Comparison of ENCODE assay signal across 23 mouse cellular contexts in the genomic region with DNA sequence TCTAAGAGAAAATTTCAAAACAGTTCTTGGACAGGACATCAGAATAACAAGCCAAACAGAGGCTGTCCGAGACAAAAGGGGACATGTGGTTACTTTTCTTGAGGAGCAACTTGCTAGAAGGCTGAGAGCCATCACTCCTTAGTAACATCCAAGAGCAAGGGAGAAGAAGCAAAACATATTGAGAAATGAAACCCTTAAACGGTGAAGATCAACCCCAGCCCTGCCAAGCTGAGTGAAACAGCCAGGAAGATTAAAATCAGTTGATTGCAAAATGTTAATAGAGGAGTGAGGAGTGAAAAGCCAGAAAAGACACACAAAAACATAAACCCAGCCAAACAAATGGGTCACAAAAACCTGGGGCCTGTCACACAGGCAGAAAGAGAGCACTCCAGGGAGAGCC. TPM values are rescaled to one million over a fixed set of nuclear protein-coding genes. Genes with fewer than 3 reads are reported as not detected.
A peak's percentile ranks its signal among the peaks of the same experiment; 100 is the strongest.
DNase-seq lines count a peak whose midpoint lies in the region; ATAC-seq and TF ChIP-seq lines count a peak whose summit lies in the region.
"Had no signal": no experiment of that assay in that cellular context is flagged by ENCODE, and none has a peak within 500 bp of the region (broad histone marks: within the 10 kb centered on the region; RNA-seq: fewer than 3 reads in every experiment).

No protein-coding gene starts in this region.

- TF ChIP-seq CTCF in gastrocnemius, adult 2 months (IDR thresholded peaks at IDR 0.05) = no peak
- TF ChIP-seq CTCF in liver, adult 2 months (IDR thresholded peaks at IDR 0.05; ENCODE audit: low read depth, low read length) = no peak

- no peak overlapping the region for H3K4me3 ChIP-seq in gastrocnemius, adult 2 months
- no peak overlapping the region for H3K4me3 ChIP-seq in liver, adult 2 months (ENCODE audit: insufficient read depth, low read depth, low read length)
- no peak overlapping the region for H3K4me3 ChIP-seq in liver, embryonic 12.5 days
- H3K4me3 ChIP-seq: forebrain, embryonic 12.5 days; hindbrain, embryonic 15.5 days; kidney, embryonic 15.5 days; limb, embryonic 12.5 days; midbrain, embryonic 10.5 days had no signal

- ATAC-seq in liver, embryonic 12.5 days = no peak
- ATAC-seq: CD4-positive, CD25-positive, alpha-beta regulatory T cell, adult 4 months; intestine, postnatal 0 days had no signal

- intact Hi-C loops in gastrocnemius, adult 2 months (cut with DNase I) = no loop called here

- no peaks in the 10 kb centered on the region for H3K36me3 ChIP-seq in liver, adult 2 months (ENCODE audit: control insufficient read depth, insufficient read depth, low read length)
- no peaks in the 10 kb centered on the region for H3K36me3 ChIP-seq in liver, embryonic 12.5 days
- H3K36me3 ChIP-seq: forebrain, embryonic 12.5 days; hindbrain, embryonic 15.5 days; kidney, embryonic 15.5 days; limb, embryonic 12.5 days; midbrain, embryonic 10.5 days had no signal

- WGBS in liver, adult 2 months = 24% methylated on average over 2 of the region's 2 CpGs
- WGBS in liver, embryonic 12.5 days (ENCODE audit: insufficient replicate concordance) = 46% methylated on average over 2 of the region's 2 CpGs

- no peak overlapping the region for H3K9ac ChIP-seq in liver, adult 2 months (ENCODE audit: low read depth, low read length)
- H3K9ac ChIP-seq in liver, embryonic 12.5 days = no peak overlapping the region
- H3K9ac ChIP-seq: forebrain, embryonic 12.5 days; hindbrain, embryonic 15.5 days; kidney, embryonic 15.5 days; limb, embryonic 12.5 days; liver, embryonic 14.5 days had no signal

- DNase-seq in gastrocnemius, adult 2 months = peak; percentile 59
- no peak for DNase-seq in gastrocnemius, postnatal 10 days
- DNase-seq in liver, adult 2 months (ENCODE audit: extremely low read depth, low read depth, low spot score) = peak; percentile 51
- peak; percentile 32 for DNase-seq in NIH3T3 (ENCODE audit: low read depth)
- DNase-seq in gonadal fat pad, adult 2 months (ENCODE audit: low read depth) = peak; percentile 92
- no peak for DNase-seq in Muller cell, postnatal 12 days (ENCODE audit: inconsistent ontology term)
- DNase-seq in embryo, embryonic 11 days = no peak
- DNase-seq: adrenal gland, postnatal 25 days; cerebellum, adult 11 months; cerebellum, postnatal 14 days; kidney, postnatal 4 days; retina, postnatal 1 day; right cerebral cortex, postnatal 4 days had no signal

- no peaks in the 10 kb centered on the region for H3K4me1 ChIP-seq in liver, adult 2 months (ENCODE audit: control insufficient read depth, insufficient read depth, low read length)
- H3K4me1 ChIP-seq in liver, embryonic 12.5 days = no peaks in the 10 kb centered on the region
- H3K4me1 ChIP-seq: hindbrain, embryonic 15.5 days; limb, embryonic 12.5 days had no signal

- H3K27ac ChIP-seq in gastrocnemius, adult 2 months = no peak overlapping the region
- no peak overlapping the region for H3K27ac ChIP-seq in liver, adult 2 months (replicated peaks; ENCODE audit: insufficient read depth, low read depth, low read length)
- no peak overlapping the region for H3K27ac ChIP-seq in liver, embryonic 12.5 days
- H3K27ac ChIP-seq: forebrain, embryonic 12.5 days; hindbrain, embryonic 15.5 days; kidney, embryonic 15.5 days; limb, embryonic 12.5 days; liver, embryonic 14.5 days; macrophage; midbrain, embryonic 10.5 days had no signal

- no peaks in the 10 kb centered on the region for H3K79me2 ChIP-seq in liver, adult 2 months (ENCODE audit: control insufficient read depth, insufficient read depth, low read length)

- no peak overlapping the region for H3K4me2 ChIP-seq in liver, embryonic 12.5 days
- H3K4me2 ChIP-seq: forebrain, embryonic 12.5 days; hindbrain, embryonic 15.5 days; kidney, embryonic 15.5 days; limb, embryonic 12.5 days had no signal

- H3K27me3 ChIP-seq in liver, adult 2 months (ENCODE audit: control insufficient read depth, insufficient read depth, low read length) = 0 out of 2 replicates have a peak, but pooled peaks cover 6% of the 10 kb centered on the region
- H3K27me3 ChIP-seq in liver, embryonic 12.5 days (replicated peaks) = no peaks in the 10 kb centered on the region; the same call in 1 of the 2 replicates
- H3K27me3 ChIP-seq: hindbrain, embryonic 15.5 days had no signal

- no peak for TF ChIP-seq POLR2A in liver, adult 2 months (IDR thresholded peaks at IDR 0.05; ENCODE audit: extremely low read depth, insufficient read depth, low read length)

- no peaks in the 10 kb centered on the region for H3K9me3 ChIP-seq in liver, embryonic 12.5 days (replicated peaks)
- H3K9me3 ChIP-seq: forebrain, embryonic 12.5 days; hindbrain, embryonic 15.5 days; kidney, embryonic 15.5 days; limb, embryonic 12.5 days; midbrain, embryonic 10.5 days had no signal

RNA-seq across cellular contexts. Expression of gene Mitf, which starts 49.5 kb away (rescaled TPM):
- total RNA-seq in gastrocnemius, adult 2 months (2021) = 10 to 100 TPM; 14.4 to 21.6 TPM
- total RNA-seq in gastrocnemius, postnatal 10 days (2021) = 1 to 10 TPM; 5.4 to 5.8 TPM
- 2.1 and 3.3 TPM in 2 replicates for total RNA-seq in liver, adult 2 months (2014; rRNA removed)
- 1.4 and 1.5 TPM in 2 replicates for polyA plus RNA-seq in liver, adult 2 months (2012; rRNA removed)
- polyA plus RNA-seq in liver, embryonic 12.5 days (2016; fragmentation: Nextera tagmentation; extraction: Ambion mirVana) = 0.38 and 0.60 TPM in 2 replicates
- polyA plus RNA-seq in gonadal fat pad, adult 2 months (2012; rRNA removed) = 3.7 and 4.3 TPM in 2 replicates

Comparison
In these comparisons a context has a peak if more than half of its experiments do, and no peak if none do; other contexts are left out.
1. DNase-seq: peak in gastrocnemius, adult 2 months (single experiment), liver, adult 2 months (single experiment), NIH3T3 (single experiment) and gonadal fat pad, adult 2 months (single experiment); none in gastrocnemius, postnatal 10 days (single experiment), Muller cell, postnatal 12 days (single experiment) and embryo, embryonic 11 days (single experiment).